Mouse (Mus musculus): ENCODE data around the gene Ssbp4. TPM values are rescaled to one million over a fixed set of nuclear protein-coding genes. Genes with fewer than 3 reads are reported as not detected.
A peak's percentile ranks its signal among the peaks of the same experiment; 100 is the strongest.

Gene Ssbp4
- total RNA-seq, 2 experiments from 2014 or later, result 9.2 to 14.4 TPM

DNA sequence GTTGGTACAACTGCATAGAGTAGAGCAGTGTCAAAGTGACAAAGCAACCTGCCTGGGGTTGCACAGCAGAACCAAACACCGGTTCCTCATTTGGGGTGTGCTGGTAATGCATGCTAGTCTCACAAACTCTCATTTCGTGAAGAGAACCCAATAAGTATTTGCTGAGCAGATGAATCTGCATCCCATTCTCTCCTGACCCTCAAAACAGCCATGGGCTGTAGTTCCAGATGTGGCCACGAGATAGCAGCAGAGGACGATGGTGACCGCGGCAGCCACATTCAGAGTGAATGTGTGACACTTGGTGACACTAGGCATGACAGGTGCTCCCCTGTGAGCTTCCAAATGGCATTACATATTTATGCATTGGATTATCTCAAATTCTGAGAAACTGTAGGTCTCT, 3.2 kb upstream of the Ssbp4 start:
- intact Hi-C loops (cut with DNase I), result loop anchor here (2.0 to 5.0 kb wide), 2 partner anchors 17 to 40 kb away; no protein-coding TSS in a partner anchor
- Histone ChIP-seq H3K27ac (peak overlapping the region; percentile 96), H3K4me3 (peak overlapping the region; percentile 97)
- DNase-seq, result peak; percentile 88
- TF ChIP-seq CTCF (IDR thresholded peaks at IDR 0.05), result peak; percentile 99

DNA sequence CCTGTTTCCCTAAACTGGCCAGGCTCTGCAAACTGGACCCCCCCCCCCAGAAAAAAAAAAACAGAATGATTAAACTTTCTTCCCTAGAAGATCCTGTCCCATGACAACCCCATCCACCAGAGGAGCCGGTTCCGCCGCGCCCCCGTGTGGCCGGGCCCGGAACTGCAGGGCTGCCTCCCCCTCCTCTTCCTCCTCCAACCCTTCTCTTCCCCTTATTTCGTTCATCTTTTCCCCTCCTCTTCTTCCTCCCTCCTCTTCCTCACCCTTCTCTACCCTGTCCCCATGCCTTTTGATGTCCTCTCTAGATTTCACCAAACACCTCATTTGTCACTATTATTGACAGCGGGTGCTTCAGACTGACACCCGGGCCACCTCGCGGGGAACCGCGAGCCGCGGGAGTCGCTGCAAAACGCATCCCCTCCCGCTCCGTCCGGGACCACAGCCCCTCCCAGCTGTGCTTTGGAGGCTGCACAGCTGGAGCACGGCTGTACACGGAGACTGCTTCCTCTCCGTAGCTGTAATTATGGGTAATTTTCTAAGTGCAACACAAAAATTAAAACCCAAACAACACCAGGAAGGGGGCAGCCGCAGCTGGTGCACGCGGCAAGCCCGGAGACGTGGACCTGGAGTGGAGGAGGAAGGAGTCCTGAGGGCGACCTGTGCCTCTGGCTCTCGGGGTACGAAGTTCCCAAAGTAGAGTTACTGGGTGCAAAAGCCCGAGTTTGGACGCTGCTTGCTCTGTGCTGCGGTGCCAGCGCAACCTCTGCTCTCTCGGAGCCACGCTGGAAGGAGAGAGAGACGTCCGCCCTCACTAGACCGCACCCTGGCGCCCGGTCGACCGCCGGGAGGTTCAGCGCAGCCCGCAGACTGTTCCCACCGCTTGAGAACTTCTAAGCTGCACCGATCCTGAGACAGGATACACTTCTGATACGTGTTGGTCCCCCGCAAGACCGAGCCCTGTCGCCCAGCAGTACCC, 2.4 kb upstream of the Ssbp4 start:
- TF ChIP-seq CTCF (IDR thresholded peaks at IDR 0.05), result peak; percentile 86
- H3K4me3 ChIP-seq, result peak overlapping the region; percentile 97
- peak; percentile 90 for DNase-seq
- H3K27ac ChIP-seq, result peak overlapping the region; percentile 96
- intact Hi-C loops (cut with DNase I), result loop anchor here (5.0 kb wide), 1 partner anchor 41 kb away; no protein-coding TSS in a partner anchor

DNA sequence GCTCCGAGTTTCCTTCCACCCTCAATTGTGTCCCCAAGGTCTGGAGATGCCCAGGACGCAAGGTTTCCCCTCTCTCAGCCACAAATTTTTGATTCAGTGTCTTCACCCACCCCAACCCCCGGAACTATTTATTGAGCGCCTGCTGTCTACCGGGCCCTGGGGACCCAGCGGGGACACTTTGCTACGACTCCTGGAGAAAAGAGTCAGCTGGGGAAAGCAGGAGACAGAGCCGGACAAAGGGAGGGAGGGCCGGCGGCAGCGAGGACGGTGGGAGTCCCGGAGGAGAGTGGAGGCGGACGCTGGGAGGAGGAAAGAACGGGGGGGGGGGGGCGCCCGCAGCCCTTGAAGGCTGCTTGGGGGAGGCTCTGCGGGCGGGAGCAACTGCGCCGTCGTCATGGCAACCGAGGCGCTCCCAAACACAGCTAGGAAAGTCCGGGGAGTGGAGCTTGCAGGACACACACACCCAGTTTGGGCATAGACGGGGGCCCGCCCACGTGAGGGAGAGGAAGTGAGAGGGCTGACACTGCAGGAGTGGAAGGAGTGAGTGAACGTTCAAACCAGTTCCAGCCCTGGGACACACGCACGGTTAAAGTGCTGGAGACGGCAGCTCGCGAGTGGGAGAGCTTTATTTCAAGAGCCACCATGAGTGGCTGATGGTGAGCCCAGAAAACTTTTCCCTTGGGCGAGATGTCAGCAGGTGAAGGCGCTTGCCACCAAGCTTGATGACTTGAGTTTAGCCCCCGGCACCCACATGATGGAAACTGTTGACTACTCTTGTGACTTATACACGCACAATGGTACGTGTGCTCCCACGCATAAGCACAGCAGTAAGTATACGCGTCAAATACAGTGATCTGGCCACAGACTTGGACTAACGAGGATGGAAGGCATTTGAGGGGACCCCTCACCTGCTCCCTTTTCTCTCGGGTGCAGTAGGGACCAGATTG, 1.4 kb upstream of the Ssbp4 start:
- intact Hi-C loops (cut with DNase I), result loop anchor here (5.0 kb wide), 1 partner anchor 42 kb away; no protein-coding TSS in a partner anchor
- H3K27ac ChIP-seq, result peak overlapping the region; percentile 96
- peak; percentile 93 for DNase-seq
- no peak for TF ChIP-seq CTCF (IDR thresholded peaks at IDR 0.05)
- peak overlapping the region; percentile 97 for H3K4me3 ChIP-seq

DNA sequence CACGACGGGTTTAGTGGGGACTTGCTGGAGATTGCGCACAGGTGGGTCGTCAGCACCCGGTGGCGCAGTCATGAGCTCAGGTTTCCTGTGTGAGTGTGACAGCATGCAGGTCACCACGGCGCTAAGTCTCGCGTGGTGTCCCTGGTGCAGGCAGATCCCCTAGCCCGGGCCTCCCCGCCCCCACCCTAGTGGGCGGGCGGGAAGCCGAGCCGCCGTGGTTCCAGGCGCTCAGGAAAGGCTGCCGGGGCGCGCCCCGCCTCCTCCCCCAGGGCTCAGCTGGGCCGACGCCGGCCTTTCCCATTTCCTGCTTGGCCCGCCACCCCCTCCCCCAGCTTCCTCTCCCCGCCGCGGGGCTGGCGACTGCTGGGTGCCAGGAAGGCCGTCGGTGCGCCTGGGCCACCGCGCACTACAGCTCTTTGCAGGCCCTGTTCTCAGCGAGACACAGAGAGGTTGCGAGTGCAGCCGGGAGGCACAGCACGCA, 736 bp upstream of the Ssbp4 start:
- peak; percentile 93 for DNase-seq
- no peak for TF ChIP-seq CTCF (IDR thresholded peaks at IDR 0.05)
- intact Hi-C loops (cut with DNase I), result no loop called here
- Histone ChIP-seq H3K27ac (peak overlapping the region; percentile 96), H3K4me3 (peak overlapping the region; percentile 97)

DNA sequence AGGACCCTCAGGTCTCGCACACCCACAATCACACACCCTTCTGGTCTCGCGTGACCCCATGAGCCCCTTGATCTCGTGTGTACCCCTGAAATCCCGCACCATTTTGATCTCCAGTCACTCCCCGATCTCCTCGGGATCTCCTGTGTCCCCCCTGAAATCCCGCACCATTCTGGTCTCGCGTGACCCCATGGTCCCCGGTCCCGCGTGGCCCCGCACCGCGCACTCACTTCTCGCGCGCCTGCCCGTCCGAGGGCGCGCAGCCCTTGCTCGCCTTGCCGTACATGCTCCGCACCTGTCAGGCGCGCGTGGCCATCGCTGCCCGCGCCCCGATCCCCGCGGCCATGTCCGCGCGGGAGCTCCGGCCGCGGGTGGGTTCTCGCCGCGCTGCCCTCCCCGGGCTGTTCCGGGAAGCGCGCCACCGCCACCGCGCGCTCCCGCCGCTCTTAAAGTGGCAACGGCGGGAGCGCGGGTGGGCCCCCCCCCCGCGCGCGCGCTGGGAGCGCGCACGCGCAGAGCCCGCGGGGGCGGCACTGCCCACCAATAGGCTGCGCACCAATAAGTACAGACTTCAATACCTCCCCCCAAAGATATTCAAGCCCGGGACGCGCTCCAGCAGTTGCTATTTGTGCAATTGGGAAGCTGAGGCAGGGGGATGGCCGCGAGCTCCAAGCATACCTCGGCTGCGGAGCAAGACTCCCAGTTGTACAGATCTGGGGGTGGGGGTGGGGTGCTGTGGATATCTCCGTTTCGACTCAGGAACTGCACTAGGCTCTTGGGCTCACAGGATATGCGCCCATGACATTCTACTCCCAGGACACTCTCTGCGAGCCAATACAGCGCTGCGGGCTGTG, 549 bp downstream of the Ssbp4 start:
- intact Hi-C loops (cut with DNase I), result no loop called here
- TF ChIP-seq CTCF (IDR thresholded peaks at IDR 0.05), result no peak
- DNase-seq, result peak; percentile 75
- Histone ChIP-seq H3K27ac (peak overlapping the region; percentile 96), H3K4me3 (peak overlapping the region; percentile 97)

DNA sequence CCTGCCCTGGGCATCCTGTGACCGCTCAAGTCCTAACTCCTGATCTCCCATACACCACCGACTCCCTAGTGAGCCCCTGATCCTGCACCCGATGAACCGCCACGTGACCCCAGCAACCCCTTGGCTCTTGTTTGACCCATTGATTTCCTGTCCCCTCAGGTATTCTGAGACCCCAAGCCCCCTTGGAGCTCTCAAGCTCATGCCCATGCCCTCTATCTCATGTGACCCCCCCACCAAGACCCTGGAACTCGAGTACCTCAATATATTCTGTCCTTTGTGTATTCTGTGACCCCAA, 1.1 kb downstream of the Ssbp4 start:
- no peak for TF ChIP-seq CTCF (IDR thresholded peaks at IDR 0.05)
- intact Hi-C loops (cut with DNase I), result no loop called here
- Histone ChIP-seq H3K4me3 (peak overlapping the region; percentile 97), H3K27ac (peak overlapping the region; percentile 96)
- no peak for DNase-seq

DNA sequence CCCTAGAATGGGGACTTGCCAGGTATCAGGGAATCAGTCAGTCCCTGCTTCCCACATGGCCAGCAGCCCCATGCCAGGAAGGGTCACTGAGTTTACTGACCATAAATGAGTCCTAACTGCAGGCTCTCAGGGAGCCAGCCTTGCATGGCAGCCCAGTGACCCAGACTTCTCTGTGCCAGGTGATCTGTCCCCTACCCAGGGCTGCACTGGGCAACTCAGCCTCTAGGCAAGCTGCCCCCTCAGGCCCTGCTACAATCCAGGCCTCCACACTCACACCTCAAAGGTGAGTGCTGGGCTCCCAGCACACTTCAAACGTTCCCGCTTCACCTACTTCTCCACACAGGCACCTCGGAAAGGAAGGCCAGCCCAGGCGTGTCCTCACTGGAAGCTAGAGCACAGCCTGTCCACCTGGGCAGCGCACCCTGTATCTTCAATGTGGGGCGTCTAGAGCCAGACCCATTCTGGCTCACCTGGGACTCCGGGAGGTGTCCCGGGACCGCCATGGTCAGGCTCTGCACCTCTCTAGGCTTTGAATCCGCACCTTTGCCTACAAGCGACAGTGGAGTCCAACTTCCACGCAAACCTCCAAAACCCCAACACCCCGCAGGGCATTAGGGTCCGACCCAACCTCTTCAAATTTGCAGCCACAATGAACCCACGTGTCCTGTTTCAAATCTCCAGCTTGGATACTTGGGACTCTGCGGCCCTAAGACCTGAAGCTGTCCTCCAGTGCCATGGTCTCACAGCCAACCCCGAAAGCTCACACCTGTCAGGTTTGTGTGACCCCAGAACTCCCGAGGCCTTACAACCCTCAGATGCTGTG, 1.7 kb downstream of the Ssbp4 start:
- Histone ChIP-seq H3K27ac (peak overlapping the region; percentile 96), H3K4me3 (peak overlapping the region; percentile 97)
- intact Hi-C loops (cut with DNase I), result no loop called here
- TF ChIP-seq CTCF (IDR thresholded peaks at IDR 0.05), result no peak
- DNase-seq, result no peak

DNA sequence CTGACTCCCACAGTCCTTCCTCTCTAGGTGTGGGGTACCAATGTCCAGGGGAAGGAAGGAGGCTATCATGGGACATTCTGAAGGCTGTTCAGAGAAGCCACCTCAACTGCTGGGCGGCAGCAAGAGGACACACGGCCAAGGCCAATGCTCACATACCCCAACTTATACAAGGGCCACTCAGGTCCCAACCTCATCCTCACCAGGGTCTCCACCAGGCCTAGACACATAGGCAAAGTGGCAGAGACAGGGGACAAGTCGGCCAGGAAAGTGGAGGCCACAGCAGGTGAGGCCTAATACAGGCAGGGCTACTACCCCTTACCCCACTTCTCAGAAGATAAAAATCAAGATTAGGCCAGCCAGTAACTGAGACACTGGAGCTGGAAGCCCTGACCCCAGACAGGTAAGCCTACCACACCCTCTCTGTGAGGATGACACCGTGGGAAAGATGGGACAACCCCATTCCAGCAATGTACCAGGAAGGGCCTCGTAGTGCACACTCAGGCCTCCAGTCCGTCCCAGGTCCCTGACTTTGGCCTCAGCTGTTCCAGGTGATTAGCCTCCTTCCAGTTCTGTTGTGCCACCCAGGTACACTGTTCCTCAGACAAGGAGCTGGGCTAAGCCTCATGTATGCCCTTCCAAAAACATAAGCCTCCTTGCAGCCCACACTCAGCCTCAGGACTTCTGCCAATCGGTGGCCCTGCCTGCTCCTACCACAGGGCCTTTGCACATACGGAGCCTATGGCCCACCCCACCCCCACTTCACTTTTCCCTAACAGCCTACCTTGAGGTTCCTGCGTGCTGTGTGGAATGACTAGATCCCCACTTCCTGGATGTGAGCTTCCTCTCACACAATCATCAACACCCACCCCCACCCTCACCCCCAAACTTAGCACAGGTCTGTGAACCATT, 2.5 kb downstream of the Ssbp4 start:
- intact Hi-C loops (cut with DNase I), result no loop called here
- H3K27ac ChIP-seq, result no peak overlapping the region; the same call in 1 of the 2 replicates
- no peak for DNase-seq
- H3K4me3 ChIP-seq, result no peak overlapping the region
- TF ChIP-seq CTCF (IDR thresholded peaks at IDR 0.05), result no peak

DNA sequence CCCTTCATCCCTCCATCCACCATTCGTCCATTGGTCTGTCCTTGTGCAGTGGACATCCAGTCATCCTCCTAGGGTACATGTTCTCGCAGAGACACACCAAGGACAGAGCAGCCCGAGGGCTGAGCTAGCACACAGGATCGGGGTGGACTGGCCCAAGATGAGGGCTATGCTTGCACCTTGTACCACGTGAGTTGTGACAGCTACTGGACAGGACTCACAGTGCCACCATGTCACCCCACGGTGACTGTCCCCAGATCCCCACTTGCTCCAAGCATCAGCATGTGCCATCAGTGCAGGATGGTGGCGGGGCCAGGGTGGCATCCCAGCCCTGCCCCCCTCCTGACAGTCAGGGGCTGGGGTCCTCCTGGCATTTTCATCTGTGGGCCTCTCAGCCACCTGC, 4.1 kb downstream of the Ssbp4 start:
- Histone ChIP-seq H3K4me3 (no peak overlapping the region), H3K27ac (no peak overlapping the region)
- intact Hi-C loops (cut with DNase I), result no loop called here
- DNase-seq, result no peak
- TF ChIP-seq CTCF (IDR thresholded peaks at IDR 0.05), result no peak

DNA sequence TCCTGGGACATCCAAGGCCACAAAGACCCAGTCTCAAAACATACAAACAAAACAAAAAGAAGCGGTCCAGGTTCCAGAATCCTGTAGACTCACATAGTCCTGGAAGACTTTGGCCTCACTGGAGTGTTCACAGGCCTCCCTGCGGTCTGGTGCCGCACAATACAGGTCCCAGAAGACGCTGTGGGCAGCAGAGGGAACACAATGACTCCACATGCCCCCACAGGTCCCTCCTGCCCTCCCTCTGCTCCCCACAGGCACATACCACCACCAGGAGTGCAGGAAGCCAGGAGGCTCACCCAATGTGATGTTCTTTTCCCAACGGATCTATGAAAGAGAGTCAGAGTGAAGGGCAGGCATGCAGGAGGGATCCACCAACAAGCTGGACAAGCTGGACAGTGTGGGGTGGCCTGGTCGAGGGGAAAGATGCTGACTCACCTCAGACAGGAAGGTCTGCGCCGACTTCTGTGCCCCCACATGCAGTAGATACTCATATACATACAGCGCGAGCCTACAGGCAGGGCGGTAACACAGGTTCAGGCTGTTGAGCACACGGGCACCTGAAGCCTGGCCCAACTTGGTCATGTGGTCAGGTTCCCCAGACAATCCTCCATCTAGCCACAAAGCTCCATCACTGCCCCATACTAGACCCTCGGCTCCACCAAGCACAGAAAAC, 6.4 kb downstream of the Ssbp4 start:
- DNase-seq, result no peak
- TF ChIP-seq CTCF (IDR thresholded peaks at IDR 0.05), result no peak
- intact Hi-C loops (cut with DNase I), result no loop called here
- no peak overlapping the region for H3K4me3 ChIP-seq
- H3K27ac ChIP-seq, result no peak overlapping the region

Data from gastrocnemius, adult 2 months (tissue).